Mouse (Mus musculus) myocyte (in vitro differentiated cells): ENCODE measurements around the gene Ang6.
"Not testable (repeated sequence)": the region's sequence is repeated elsewhere in the genome, so short reads cannot be mapped to it uniquely, and the experiment has no call there.

Experiments used
- CEBPB ChIP-seq: IDR thresholded peaks from 2 replicates; pipeline ENCODE4 v1.6.1; 2011; ENCODE audit warnings: mild to moderate bottlenecking, moderate library complexity; ENCODE audit not compliant: poor library complexity, insufficient read depth, severe bottlenecking
- E2F4 ChIP-seq: IDR thresholded peaks from one replicate; pipeline ENCODE4 v1.6.1; 2011; ENCODE audit warnings: mild to moderate bottlenecking, control low read depth, moderate library complexity; ENCODE audit not compliant: insufficient read depth
- MAX ChIP-seq: IDR thresholded peaks from one replicate; pipeline ENCODE4 v1.6.1; 2011; ENCODE audit warnings: low read depth, mild to moderate bottlenecking, control low read depth
- MYOD1 ChIP-seq, 3 experiments: IDR thresholded peaks; one replicate each; pipeline ENCODE4 v1.6.1; 2011; ENCODE audit warnings: control low read depth in 2 of 3, low read depth in 2 of 3, mild to moderate bottlenecking in 2 of 3, moderate library complexity in 1 of 3; ENCODE audit not compliant: insufficient read length in 2 of 3, control insufficient read depth in 1 of 3
- MYOG ChIP-seq, 3 experiments: IDR thresholded peaks; one replicate each; pipeline ENCODE4 v1.6.1; 2011; ENCODE audit warnings: control low read depth in 2 of 3, low read depth in 2 of 3, mild to moderate bottlenecking in 2 of 3; ENCODE audit not compliant: insufficient read length in 2 of 3, control insufficient read depth in 1 of 3, insufficient read depth in 1 of 3
- POLR2A ChIP-seq: IDR thresholded peaks from one replicate; pipeline ENCODE4 v1.6.1; 2011; ENCODE audit warnings: low read depth, mild to moderate bottlenecking, control low read depth, moderate library complexity; ENCODE audit not compliant: insufficient read length
- POLR2AphosphoS2 ChIP-seq: IDR thresholded peaks from one replicate; pipeline ENCODE4 v1.6.1; 2011; ENCODE audit warnings: low read depth, control low read depth; ENCODE audit not compliant: insufficient read length
- REST ChIP-seq: IDR thresholded peaks from one replicate; pipeline ENCODE4 v1.6.1; 2011; ENCODE audit warnings: mild to moderate bottlenecking, control low read depth, moderate library complexity; ENCODE audit not compliant: insufficient read depth, insufficient read length
- TCF3 ChIP-seq: IDR thresholded peaks from one replicate; pipeline ENCODE4 v1.6.1; 2011; ENCODE audit warnings: low read depth, control low read depth; ENCODE audit not compliant: insufficient read length
- USF1 ChIP-seq: IDR thresholded peaks from one replicate; pipeline ENCODE4 v1.6.1; 2011; ENCODE audit warnings: low read depth, mild to moderate bottlenecking, control low read depth, moderate library complexity

GRCm38 (mm10) chr14:44009686-44010085, 7.6 kb upstream of the Ang6 start:
- TF ChIP-seq POLR2AphosphoS2; CEBPB; POLR2A; MYOD1 (IDR thresholded peaks at IDR 0.05; ENCODE audit: control insufficient read depth in 1 of 3, insufficient read length in 2 of 3, low read depth in 2 of 3); USF1; E2F4; REST; MAX; MYOG (IDR thresholded peaks at IDR 0.05; ENCODE audit: control insufficient read depth in 1 of 3, insufficient read depth in 1 of 3, insufficient read length in 2 of 3, low read depth in 2 of 3); TCF3: not testable (repeated sequence)
